ENCODE assay signal across 8 mouse cellular contexts in the genomic region with DNA sequence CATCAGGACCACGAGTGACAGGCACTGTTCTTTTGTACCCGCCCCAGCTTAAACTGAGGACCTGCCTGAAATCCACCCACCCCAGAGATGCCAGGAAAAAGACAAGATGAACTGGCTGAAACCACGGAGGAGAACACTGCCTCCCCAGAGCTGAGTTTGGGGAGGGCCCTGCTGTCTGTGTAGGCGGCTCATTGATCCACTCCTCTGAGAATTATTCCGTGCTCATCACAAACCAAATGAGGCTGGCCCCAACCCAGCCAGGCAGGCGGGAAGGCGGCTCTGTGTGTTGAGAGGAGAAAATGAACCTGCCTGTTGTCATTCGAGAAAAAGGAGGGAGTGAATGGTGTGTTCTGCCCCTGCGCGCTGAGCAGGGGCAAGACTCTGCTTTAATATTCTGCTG. TPM values are rescaled to one million over a fixed set of nuclear protein-coding genes. Genes with fewer than 3 reads are reported as not detected.
DNase-seq lines count a peak whose midpoint lies in the region; ATAC-seq lines count a peak whose summit lies in the region.

No protein-coding gene starts in this region.

- H3K27ac ChIP-seq in hindbrain, embryonic 10.5 days: 0 out of 2 replicates have a peak overlapping the region, but pooled peaks have one; percentile 91
- H3K27ac ChIP-seq in midbrain, embryonic 11.5 days (ENCODE audit: low read depth, low read length): no peak overlapping the region

- H3K4me3 ChIP-seq in hindbrain, embryonic 10.5 days: peak overlapping the region; percentile 82
- peak overlapping the region; percentile 56 for H3K4me3 ChIP-seq in midbrain, embryonic 11.5 days (ENCODE audit: low read depth, low read length)

- 7% methylated on average over 10 of the region's 10 CpGs for WGBS in hindbrain, embryonic 10.5 days
- 9% methylated on average over 10 of the region's 10 CpGs for WGBS in midbrain, embryonic 11.5 days

- H3K27me3 ChIP-seq in hindbrain, embryonic 10.5 days (ENCODE audit: insufficient read depth, poor library complexity, severe bottlenecking): peaks cover 88% of the 10 kb centered on the region
- peaks cover 27% of the 10 kb centered on the region for H3K27me3 ChIP-seq in midbrain, embryonic 11.5 days (ENCODE audit: control insufficient read depth, insufficient read depth, low read length)

- H3K4me2 ChIP-seq in midbrain, embryonic 11.5 days: peak overlapping the region; percentile 99

- peak overlapping the region; percentile 69; the same call in 1 of the 2 replicates for H3K9ac ChIP-seq in midbrain, embryonic 11.5 days (ENCODE audit: low read length)

- no peaks in the 10 kb centered on the region for H3K36me3 ChIP-seq in hindbrain, embryonic 10.5 days
- no peaks in the 10 kb centered on the region for H3K36me3 ChIP-seq in midbrain, embryonic 11.5 days (ENCODE audit: control insufficient read depth, insufficient read depth, low read length)

- no peak for ATAC-seq in midbrain, embryonic 11.5 days (ENCODE audit: low FRiP score)
- ATAC-seq in activated CD4-positive, CD25-positive, alpha-beta regulatory T cell, adult 4 months: no peak
- ATAC-seq in CD4-positive, CD25-positive, alpha-beta regulatory T cell, adult 4 months: no peak

- H3K9me3 ChIP-seq in hindbrain, embryonic 10.5 days: no peaks in the 10 kb centered on the region
- H3K9me3 ChIP-seq in midbrain, embryonic 11.5 days (ENCODE audit: control insufficient read depth, low read length): no peaks in the 10 kb centered on the region

- H3K4me1 ChIP-seq in hindbrain, embryonic 10.5 days (replicated peaks): peaks cover 33% of the 10 kb centered on the region
- H3K4me1 ChIP-seq in midbrain, embryonic 11.5 days (ENCODE audit: control insufficient read depth, insufficient read depth, low read length): peaks cover 15% of the 10 kb centered on the region

- peak; percentile 71 for DNase-seq in brain, adult 2 months (ENCODE audit: low read depth, low spot score)
- DNase-seq in cerebellum, adult 9-11 months: peak; percentile 49
- DNase-seq in hindbrain, embryonic 10.5 days (ENCODE audit: low spot score): peak; percentile 24
- DNase-seq in midbrain, embryonic 11.5 days (ENCODE audit: low spot score, missing footprints): no peak
- DNase-seq in adrenal gland, adult (ENCODE audit: inconsistent age in 2 of 2, low spot score in 1 of 2): no peak
- DNase-seq in heart, adult 9 months (ENCODE audit: low spot score in 2 of 2): no peak

RNA-seq across cellular contexts. Expression of a gene that starts 2.8 kb away (rescaled TPM):
- polyA plus RNA-seq in hindbrain, embryonic 10.5 days (2016; fragmentation: Nextera tagmentation; extraction: Ambion mirVana): 8.0 and 12.0 TPM in 2 replicates
- polyA plus RNA-seq in midbrain, embryonic 11.5 days (2014; fragmentation: Nextera tagmentation; extraction: Ambion mirVana): 17.8 and 18.8 TPM in 2 replicates
- polyA plus RNA-seq in activated CD4-positive, CD25-positive, alpha-beta regulatory T cell, adult 4 months (2017; shearing (Covaris generic)): not detected
- polyA plus RNA-seq in CD4-positive, CD25-positive, alpha-beta regulatory T cell, adult 4 months (2017; shearing (Covaris generic)): not detected

Comparison
In these comparisons a context has a peak if more than half of its experiments do, and no peak if none do; other contexts are left out.
1. DNase-seq: peak in brain, adult 2 months (single experiment), cerebellum, adult 9-11 months (single experiment) and hindbrain, embryonic 10.5 days (single experiment); none in midbrain, embryonic 11.5 days (single experiment), adrenal gland, adult (0 of 2) and heart, adult 9 months (0 of 2).